Mouse (Mus musculus) embryonic facial prominence, embryonic 15.5 days (tissue): Measurements from ENCODE around the gene Snrnp35. TPM values are rescaled to one million over a fixed set of nuclear protein-coding genes. Genes with fewer than 3 reads are reported as not detected.
A peak's percentile ranks its signal among the peaks of the same experiment; 100 is the strongest.
"Not testable (repeated sequence)": the region's sequence is repeated elsewhere in the genome, so short reads cannot be mapped to it uniquely, and the experiment has no call there.

Experiments used
- ATAC-seq: fragments of 200-750 bp; cut with Nextera tagmentation; 2 replicates; pipeline ENCODE4 v1.8.0; 2017; ENCODE audit warnings: low read depth, moderate TSS enrichment; ENCODE audit not compliant: insufficient number of reproducible peaks, low FRiP score, low TSS enrichment
- H3K27ac ChIP-seq: fragments of 300-500 bp; sonication (generic); replicated peaks from 2 replicates; pipeline ENCODE4 v1.5.1; 2015; ENCODE audit warnings: mild to moderate bottlenecking, inconsistent platforms
- H3K27me3 ChIP-seq: fragments of 300-500 bp; sonication (generic); 2 replicates; pipeline ENCODE4 v1.6.1; 2015; ENCODE audit warnings: inconsistent platforms
- H3K36me3 ChIP-seq: fragments of 300-500 bp; sonication (generic); 2 replicates; pipeline ENCODE4 v1.6.1; 2015; ENCODE audit warnings: mild to moderate bottlenecking, inconsistent platforms
- H3K4me1 ChIP-seq: fragments of 300-500 bp; sonication (generic); 2 replicates; pipeline ENCODE4 v1.6.1; 2015; ENCODE audit warnings: inconsistent platforms
- H3K4me2 ChIP-seq: fragments of 300-500 bp; sonication (generic); replicated peaks from 2 replicates; pipeline ENCODE4 v1.6.1; 2015; ENCODE audit warnings: mild to moderate bottlenecking, inconsistent platforms
- H3K4me3 ChIP-seq: fragments of 300-500 bp; sonication (generic); replicated peaks from 2 replicates; pipeline ENCODE4 v1.5.1; 2015; ENCODE audit warnings: mild to moderate bottlenecking, inconsistent platforms
- H3K9ac ChIP-seq: fragments of 300-500 bp; sonication (generic); 2 replicates; pipeline ENCODE4 v1.6.1; 2015; ENCODE audit warnings: inconsistent platforms
- H3K9me3 ChIP-seq: fragments of 300-500 bp; sonication (generic); replicated peaks from 2 replicates; pipeline ENCODE4 v1.6.1; 2016; ENCODE audit warnings: inconsistent platforms
- WGBS: fragments of 180-500 bp; shearing (Covaris S2); methylation state at CpG from one replicate; pipeline ENCODE4 v1.1.7; 2015; 5-methylcytosine and 5-hydroxymethylcytosine counted together
- polyA plus RNA-seq: library from polyadenylated mRNA; unstranded; fragments of >200 nt; fragmentation: Nextera tagmentation; extraction: Ambion mirVana; gene quantifications from 2 replicates; pipeline ENCODE4 v1.2.1, GENCODE M21; 2015

Gene Snrnp35
- polyA plus RNA-seq, 1 experiment from 2014 or later, result 26.5 TPM

- Histone ChIP-seq H3K27me3 (no peaks in the 10 kb centered on the region), H3K36me3 (peaks cover 73% of the 10 kb centered on the region), H3K9ac (no peak overlapping the region), H3K4me3 (no peak overlapping the region), H3K4me2 (0 out of 2 replicates have a peak overlapping the region, but pooled peaks have one; percentile 4), H3K27ac (peak overlapping the region; percentile 77), H3K9me3 (no peaks in the 10 kb centered on the region), H3K4me1 (peaks cover 47% of the 10 kb centered on the region)
- ATAC-seq, result no peak
- WGBS, result 39% methylated on average over 6 of the region's 6 CpGs
Measured at GRCm38 (mm10) chr5:124449494-124449893, 33.4 kb upstream of the Snrnp35 start.

DNA sequence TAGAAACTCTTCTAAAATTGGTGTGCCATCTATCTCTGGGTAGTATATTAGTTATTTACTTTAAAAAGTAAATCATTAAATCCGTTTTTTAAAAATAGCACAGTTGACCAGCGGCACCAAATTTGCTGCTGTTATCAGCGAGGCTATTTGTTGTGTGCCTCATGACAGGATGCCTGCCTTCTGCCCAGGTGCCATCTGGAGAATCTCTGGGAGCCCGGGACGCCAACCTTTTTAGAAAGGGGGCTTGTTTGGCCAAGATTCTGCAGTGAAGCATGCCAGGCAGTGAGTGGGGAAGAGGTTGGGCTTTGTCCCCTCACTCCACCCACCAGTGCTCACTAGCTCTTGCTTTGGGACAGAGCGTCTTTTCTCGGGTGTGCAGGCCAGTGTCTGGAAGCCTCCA lies 32.9 kb upstream of the Snrnp35 start:
- no peak overlapping the region for H3K9ac ChIP-seq
- WGBS, result 76% methylated on average over 7 of the region's 7 CpGs

DNA sequence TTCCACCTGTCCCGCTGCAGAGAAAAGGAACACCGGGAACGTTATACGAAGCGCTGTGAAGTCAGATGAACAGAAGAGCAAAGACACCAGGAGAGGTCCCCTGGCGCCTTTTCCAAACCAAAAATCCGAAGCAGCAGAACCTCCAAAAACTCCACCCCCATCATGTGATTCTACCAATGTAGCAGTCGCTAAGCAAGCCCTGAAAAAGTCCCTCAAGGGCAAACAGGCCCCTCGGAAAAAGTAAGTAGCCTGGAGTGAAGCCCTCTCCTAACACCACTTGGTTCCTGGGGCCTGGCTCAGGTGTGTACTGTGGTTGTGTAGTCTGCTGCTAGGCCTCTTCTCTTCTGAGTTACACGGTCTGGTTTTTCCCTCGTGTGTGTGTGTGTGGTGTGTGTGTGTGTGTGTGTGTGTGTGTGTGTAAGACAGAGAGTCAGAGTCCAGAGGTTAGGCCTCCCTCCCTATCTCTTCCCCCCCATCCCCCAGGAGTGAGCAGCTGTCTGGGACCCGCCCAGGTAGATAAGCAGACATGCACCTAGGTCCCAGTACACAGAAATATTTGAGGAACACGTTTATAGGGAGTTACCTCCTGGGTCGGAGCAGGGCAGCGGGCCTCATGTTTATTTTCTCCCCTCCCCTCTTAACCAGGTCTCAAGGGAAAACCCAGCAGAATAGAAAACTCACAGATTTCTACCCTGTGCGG lies 32.1 kb upstream of the Snrnp35 start:
- 76% methylated on average over 16 of the region's 16 CpGs for whole genome bisulfite sequencing
- no peak for ATAC-seq
- H3K4me1 ChIP-seq, result peaks cover 41% of the 10 kb centered on the region
- no peaks in the 10 kb centered on the region for H3K27me3 ChIP-seq
- no peak overlapping the region for H3K9ac ChIP-seq
- peaks cover 84% of the 10 kb centered on the region for H3K36me3 ChIP-seq
- no peaks in the 10 kb centered on the region for H3K9me3 ChIP-seq
- no peak overlapping the region for H3K4me3 ChIP-seq
- no peak overlapping the region for H3K4me2 ChIP-seq
- H3K27ac ChIP-seq, result peak overlapping the region; percentile 71; the same call in 1 of the 2 replicates

More for the DNA sequence above, 32.9 kb upstream of the Snrnp35 start:
- Histone ChIP-seq H3K4me2 (no peak overlapping the region; the same call in 1 of the 2 replicates), H3K27me3 (no peaks in the 10 kb centered on the region), H3K9me3 (no peaks in the 10 kb centered on the region), H3K4me1 (peaks cover 42% of the 10 kb centered on the region), H3K27ac (peak overlapping the region; percentile 71), H3K4me3 (no peak overlapping the region), H3K36me3 (peaks cover 78% of the 10 kb centered on the region)
- no peak for ATAC-seq

GRCm38 (mm10) chr5:124452494-124453228 lies 30.3 kb upstream of the Snrnp35 start:
- no peaks in the 10 kb centered on the region for H3K9me3 ChIP-seq
- H3K4me2 ChIP-seq, result no peak overlapping the region
- ATAC-seq, result peak; percentile 24; the same call in 1 of the 2 replicates
- no peak overlapping the region for H3K9ac ChIP-seq
- 0 out of 2 replicates have a peak overlapping the region, but pooled peaks have one; percentile 18 for H3K27ac ChIP-seq
- 80% methylated on average over 15 of the region's 15 CpGs for WGBS
- H3K4me1 ChIP-seq, result peaks cover 27% of the 10 kb centered on the region
- H3K27me3 ChIP-seq, result no peaks in the 10 kb centered on the region
- H3K36me3 ChIP-seq, result peaks cover 97% of the 10 kb centered on the region
- no peak overlapping the region for H3K4me3 ChIP-seq

GRCm38 (mm10) chr5:124453339-124454081 lies 29.4 kb upstream of the Snrnp35 start:
- H3K4me2 ChIP-seq, result no peak overlapping the region
- H3K36me3 ChIP-seq, result peaks cover 97% of the 10 kb centered on the region
- H3K9me3 ChIP-seq, result no peaks in the 10 kb centered on the region
- 84% methylated on average over 13 of the region's 13 CpGs for WGBS
- H3K27me3 ChIP-seq, result no peaks in the 10 kb centered on the region
- H3K4me3 ChIP-seq, result no peak overlapping the region
- H3K27ac ChIP-seq, result peak overlapping the region; percentile 44
- no peak overlapping the region for H3K9ac ChIP-seq
- peaks cover 21% of the 10 kb centered on the region for H3K4me1 ChIP-seq
- ATAC-seq, result peak; percentile 13; the same call in 1 of the 2 replicates

DNA sequence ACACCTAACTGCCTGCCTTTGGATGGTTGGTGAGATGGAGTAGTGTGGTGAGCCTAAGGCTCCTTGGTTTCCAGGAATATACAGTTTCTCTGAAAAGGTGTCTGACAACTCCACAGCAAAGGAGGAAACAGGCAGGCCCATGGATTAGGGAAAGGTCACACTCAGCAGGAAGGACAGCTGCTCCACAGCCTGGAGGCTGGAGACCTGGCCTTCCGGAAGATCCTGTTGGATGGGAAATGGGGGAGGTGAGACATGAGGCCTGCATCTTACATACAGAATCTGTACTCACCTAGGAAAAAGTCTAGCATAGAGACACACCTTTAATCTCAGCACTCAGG lies 28.9 kb upstream of the Snrnp35 start:
- Histone ChIP-seq H3K4me1 (peaks cover 18% of the 10 kb centered on the region), H3K27me3 (no peaks in the 10 kb centered on the region), H3K9ac (no peak overlapping the region), H3K4me2 (no peak overlapping the region), H3K4me3 (no peak overlapping the region), H3K36me3 (peaks cover 97% of the 10 kb centered on the region), H3K9me3 (no peaks in the 10 kb centered on the region), H3K27ac (peak overlapping the region; percentile 44; the same call in 1 of the 2 replicates)
- 83% methylated on average over 1 of the region's 1 CpGs for WGBS
- ATAC-seq, result no peak

DNA sequence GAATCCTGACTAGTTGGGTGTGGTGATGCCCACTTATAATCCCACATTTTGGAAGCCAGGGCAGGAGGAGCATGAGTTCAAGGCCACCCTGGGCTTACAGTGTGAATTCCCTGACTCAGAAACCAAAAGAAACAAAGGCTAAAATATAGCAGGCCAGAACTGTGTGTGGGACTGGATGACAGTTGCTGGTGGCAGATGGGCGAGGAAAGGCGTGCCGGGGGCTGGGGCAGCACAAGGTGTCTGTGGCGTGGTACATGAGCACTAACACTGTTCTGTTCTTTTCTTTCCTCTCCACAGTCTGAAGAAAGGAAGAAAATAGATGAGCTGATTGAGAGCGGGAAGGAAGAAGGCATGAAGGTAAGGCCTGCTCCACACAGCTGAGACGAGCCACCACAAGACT lies 26.2 kb upstream of the Snrnp35 start:
- Histone ChIP-seq H3K4me1 (peaks cover 5% of the 10 kb centered on the region; the same call in 1 of the 2 replicates), H3K4me2 (no peak overlapping the region), H3K27me3 (no peaks in the 10 kb centered on the region), H3K27ac (no peak overlapping the region), H3K9ac (no peak overlapping the region), H3K4me3 (no peak overlapping the region), H3K36me3 (peaks cover 96% of the 10 kb centered on the region), H3K9me3 (no peaks in the 10 kb centered on the region)
- ATAC-seq, result no peak
- WGBS, result 91% methylated on average over 6 of the region's 6 CpGs

GRCm38 (mm10) chr5:124460922-124461321 lies 22.0 kb upstream of the Snrnp35 start:
- H3K4me1 ChIP-seq, H3K27ac ChIP-seq, H3K9me3 ChIP-seq, H3K4me2 ChIP-seq, H3K27me3 ChIP-seq, H3K4me3 ChIP-seq, ATAC-seq, H3K9ac ChIP-seq: not testable (repeated sequence)
- H3K36me3 ChIP-seq, result peaks cover 76% of the 10 kb centered on the region
- WGBS, result 90% methylated on average over 14 of the region's 14 CpGs

DNA sequence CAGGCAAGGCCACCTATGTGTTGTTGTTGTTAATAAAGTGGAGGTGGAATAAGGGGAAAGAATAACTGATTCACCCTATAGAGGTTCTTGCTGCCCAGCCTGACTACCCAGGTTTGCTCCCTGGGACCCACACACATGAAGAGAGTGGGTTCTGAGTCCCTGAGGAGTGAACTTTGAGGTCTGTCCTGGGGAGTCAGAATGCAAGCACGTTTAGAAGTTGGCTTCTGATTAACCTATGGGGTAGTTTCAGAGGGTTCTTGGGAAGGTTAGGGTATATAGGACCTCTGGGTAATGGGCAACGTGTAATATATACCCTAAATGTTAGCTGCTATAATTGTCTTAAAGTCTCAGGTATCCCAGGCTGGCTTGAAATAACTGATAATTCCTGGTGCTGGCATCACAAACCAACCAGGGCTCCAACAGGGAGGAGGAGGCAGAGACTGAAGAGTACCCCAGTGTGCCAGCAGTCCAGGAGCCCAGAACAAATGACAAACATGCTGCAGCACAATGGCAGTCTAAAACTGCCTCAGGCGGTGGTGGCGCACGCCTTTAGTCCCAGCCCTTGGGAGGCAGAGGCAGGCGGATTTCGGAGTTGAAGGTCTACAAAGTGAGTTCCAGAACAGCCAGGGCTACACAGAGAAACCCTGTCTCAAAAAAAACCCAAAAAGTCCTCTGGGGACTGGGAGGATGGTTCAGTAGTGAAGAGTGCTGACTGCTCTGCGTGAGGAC lies 20.5 kb upstream of the Snrnp35 start:
- 90% methylated on average over 8 of the region's 8 CpGs for WGBS
- ATAC-seq, result no peak
- Histone ChIP-seq H3K9me3 (no peaks in the 10 kb centered on the region), H3K36me3 (peaks cover 72% of the 10 kb centered on the region), H3K4me1 (no peaks in the 10 kb centered on the region), H3K27me3 (no peaks in the 10 kb centered on the region), H3K9ac (no peak overlapping the region), H3K27ac (no peak overlapping the region), H3K4me3 (no peak overlapping the region), H3K4me2 (no peak overlapping the region)

DNA sequence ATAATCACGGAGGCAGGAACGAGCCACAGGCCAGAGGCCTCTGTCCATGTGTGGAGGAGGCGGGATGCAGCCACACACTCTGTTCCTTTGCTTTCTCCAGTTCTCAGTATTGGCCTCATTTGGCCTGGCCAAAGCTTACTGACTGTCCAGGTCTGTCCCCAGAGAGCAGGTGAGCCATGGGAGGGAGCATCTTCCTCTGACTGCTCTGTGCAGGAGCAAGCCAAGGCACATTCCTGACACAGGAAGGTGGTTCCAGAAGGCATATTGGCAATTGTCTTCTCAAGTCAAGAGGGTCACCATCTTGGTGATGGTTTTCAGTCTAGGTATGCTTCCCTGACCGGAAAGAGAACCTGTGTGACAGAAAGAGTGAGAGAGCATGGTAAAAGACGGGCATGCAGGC lies 19.5 kb upstream of the Snrnp35 start:
- peaks cover 72% of the 10 kb centered on the region for H3K36me3 ChIP-seq
- H3K4me2 ChIP-seq, result no peak overlapping the region
- H3K4me3 ChIP-seq, result no peak overlapping the region
- H3K9me3 ChIP-seq, result no peaks in the 10 kb centered on the region
- no peaks in the 10 kb centered on the region for H3K27me3 ChIP-seq
- H3K4me1 ChIP-seq, result no peaks in the 10 kb centered on the region
- no peak overlapping the region for H3K27ac ChIP-seq
- 88% methylated on average over 5 of the region's 5 CpGs for WGBS
- ATAC-seq, result no peak
- H3K9ac ChIP-seq, result no peak overlapping the region

GRCm38 (mm10) chr5:124464905-124465304 lies 18.0 kb upstream of the Snrnp35 start:
- H3K9ac ChIP-seq, result no peak overlapping the region
- no peak overlapping the region for H3K4me3 ChIP-seq
- no peaks in the 10 kb centered on the region for H3K27me3 ChIP-seq
- no peak overlapping the region for H3K4me2 ChIP-seq
- no peak overlapping the region for H3K27ac ChIP-seq
- no peaks in the 10 kb centered on the region for H3K9me3 ChIP-seq
- ATAC-seq, result no peak
- H3K36me3 ChIP-seq, result peaks cover 72% of the 10 kb centered on the region
- no peaks in the 10 kb centered on the region for H3K4me1 ChIP-seq
